Mouse (Mus musculus) embryonic fibroblast, embryonic 13.5 days (primary cell): ENCODE data around the gene Etl4.

Experiments used
- CTCF ChIP-seq: IDR thresholded peaks from 2 replicates; pipeline ENCODE4 v1.5.1; 2011; ENCODE audit warnings: mild to moderate bottlenecking, control low read depth, low read length, moderate library complexity, borderline replicate concordance; ENCODE audit not compliant: insufficient read depth
- POLR2A ChIP-seq: IDR thresholded peaks from 2 replicates; pipeline ENCODE4 v1.6.1; 2011; ENCODE audit warnings: low read depth, mild to moderate bottlenecking, control low read depth, low read length, moderate library complexity

GRCm38 (mm10) chr2:20770171-20770570 lies 860.6 kb downstream of the Etl4 start:
- TF ChIP-seq POLR2A = no peak
- no peak for TF ChIP-seq CTCF
